Mouse (Mus musculus) CD4-positive, CD25-positive, alpha-beta regulatory T cell, adult 4 months (primary cell): ENCODE results near the gene Cxcr2. TPM values are rescaled to one million over a fixed set of nuclear protein-coding genes. Genes with fewer than 3 reads are reported as not detected.

Experiments
- ATAC-seq: one replicate; pipeline ENCODE4 v1.8.0; 2017
- polyA plus RNA-seq, 2 experiments: library from polyadenylated mRNA; unstranded; fragments of 100-300 nt; shearing (Covaris generic); gene quantifications; one replicate each; pipeline ENCODE4 v1.2.1; 2017

The Cxcr2 gene
- not detected for polyA plus RNA-seq

DNA sequence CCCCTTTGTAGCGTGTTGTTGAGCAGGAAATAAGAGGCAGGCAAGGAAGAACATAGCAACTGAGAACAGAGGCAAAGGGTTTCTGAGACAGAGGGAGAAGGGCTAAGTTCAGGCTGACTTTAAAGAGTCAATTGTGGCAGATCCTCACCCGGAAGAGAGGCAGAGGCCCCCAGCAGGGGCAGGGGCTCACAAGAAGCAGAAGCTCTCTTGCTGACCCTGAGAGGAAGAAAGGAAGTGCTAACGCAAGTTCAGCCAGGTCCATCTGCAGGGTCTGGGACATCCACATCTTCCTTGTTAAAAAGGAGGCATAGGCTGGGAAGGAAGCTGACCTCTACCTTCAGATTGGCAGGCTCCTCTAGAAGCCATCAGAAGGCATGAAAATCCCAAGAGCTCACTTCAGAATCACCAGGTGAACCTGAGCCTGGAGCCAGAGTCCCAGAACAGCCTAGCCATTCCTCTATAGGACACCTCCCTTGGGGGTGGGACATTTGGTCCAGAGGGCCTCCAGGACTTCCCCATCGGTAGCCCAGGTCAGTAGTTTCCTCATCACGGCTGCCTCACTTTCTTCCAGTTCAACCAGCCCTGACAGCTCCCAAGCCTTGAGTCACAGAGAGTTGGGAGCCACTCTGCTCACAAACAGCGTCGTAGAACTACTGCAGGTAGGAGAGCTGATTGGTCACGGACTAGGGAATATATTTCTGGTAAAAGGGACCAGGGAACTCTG lies at the start of gene Cxcr2:
TSS of gene Cxcr2 (plus strand) at position 529 of the 724 bp plus-strand sequence.
- ATAC-seq = no peak

DNA sequence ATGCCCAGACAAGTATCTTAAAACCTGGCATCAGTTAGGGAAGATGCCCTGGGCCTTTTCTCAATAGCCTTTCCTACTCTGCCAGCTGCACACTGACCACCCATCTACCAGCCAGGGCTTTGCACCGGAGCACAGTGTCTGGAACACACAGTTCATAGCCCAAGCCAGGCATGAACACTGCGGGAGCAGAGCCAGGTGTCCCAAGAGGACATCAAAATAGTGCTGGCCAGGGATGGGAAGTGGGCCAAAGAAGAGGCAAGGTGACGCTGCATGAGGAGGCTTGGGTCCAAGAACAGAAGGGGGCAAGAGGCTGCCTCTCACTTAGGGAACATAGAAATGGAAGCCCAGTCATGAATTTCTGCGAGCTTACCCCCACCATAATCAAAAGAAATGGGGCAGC lies 48.1 kb upstream of the Cxcr2 start:
- no peak for ATAC-seq

DNA sequence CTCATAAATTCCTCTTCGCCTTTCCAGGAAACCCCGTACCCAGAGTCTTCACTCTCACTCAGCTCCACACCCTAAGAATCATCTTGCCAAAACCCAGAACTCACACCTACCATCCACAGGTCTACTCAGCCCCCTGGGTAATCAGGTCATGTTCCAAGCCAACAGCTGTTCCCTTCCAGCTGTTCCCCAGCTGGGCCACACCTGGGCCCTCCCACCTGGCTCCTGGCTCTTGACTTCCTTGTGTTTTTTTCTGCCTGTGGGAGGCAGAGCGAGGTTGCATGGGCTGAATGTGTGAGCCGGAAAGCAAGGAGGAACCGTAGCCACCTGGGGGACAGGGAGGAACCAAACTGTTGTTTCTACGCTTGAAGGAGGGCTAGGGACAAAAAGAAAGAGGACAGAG lies 47.6 kb upstream of the Cxcr2 start:
- no peak for ATAC-seq

GRCm38 (mm10) chr1:74107931-74108618 lies 45.7 kb upstream of the Cxcr2 start:
- no peak for ATAC-seq

- ATAC-seq = no peak
These were observed 44.1 kb upstream of the Cxcr2 start for GRCm38 (mm10) chr1:74109670-74110069.

DNA sequence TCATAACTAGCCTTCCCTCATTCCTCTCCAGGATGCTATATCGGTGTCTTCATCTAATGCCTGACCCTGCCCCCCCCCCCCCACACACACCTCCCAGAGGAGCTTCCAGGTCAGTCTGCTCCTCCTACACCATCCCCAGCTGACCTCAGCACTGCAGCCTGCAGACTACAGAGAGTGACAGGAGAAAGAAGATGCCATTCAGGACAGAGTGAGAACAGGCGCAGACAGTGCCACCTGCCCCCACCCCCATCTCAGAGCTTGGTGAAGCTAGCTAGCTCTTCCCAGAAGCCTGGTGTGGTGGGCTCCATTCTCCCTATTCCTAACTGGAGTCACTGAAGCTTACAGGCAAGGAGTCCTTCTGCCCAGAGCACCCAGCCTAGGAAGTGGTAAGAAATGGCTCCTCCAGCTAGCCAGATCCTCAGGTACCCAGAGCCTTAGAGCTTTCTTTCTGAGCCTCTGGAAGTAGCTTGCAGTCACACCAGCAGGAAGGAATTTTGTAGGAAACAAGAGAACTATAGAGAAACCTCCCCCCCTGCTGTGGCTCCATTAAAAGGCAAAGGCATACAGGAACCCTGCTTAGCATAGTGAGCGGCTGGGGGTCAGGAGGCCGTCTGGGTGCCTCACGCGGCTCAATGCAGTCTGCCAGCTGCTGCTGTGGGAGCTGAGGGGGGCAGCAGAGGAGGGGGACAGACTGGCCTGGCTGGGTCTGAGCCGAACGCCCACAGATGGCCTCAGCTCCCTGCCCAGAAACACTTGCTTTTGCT lies 42.7 kb upstream of the Cxcr2 start:
- no peak for ATAC-seq

GRCm38 (mm10) chr1:74111696-74112030 lies 42.1 kb upstream of the Cxcr2 start:
- no peak for ATAC-seq

DNA sequence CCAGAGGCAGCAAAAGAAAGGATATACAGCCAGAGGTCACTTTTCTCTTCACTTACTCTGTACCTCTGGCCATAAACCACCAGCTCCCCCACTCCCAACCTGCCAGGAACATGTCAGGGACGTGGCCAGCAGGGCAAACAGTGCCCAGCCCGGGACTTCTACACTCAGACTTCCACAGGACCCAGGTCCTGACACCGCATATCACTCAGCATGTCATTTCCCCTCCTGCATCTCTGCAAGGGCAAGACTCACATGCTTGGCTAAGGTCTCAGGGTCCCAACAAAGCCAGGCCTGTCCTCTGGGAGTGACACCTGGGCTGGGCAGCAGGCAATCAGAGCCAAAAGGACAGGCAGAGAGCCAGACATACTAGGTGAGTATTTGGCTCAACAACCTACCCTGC lies 40.7 kb upstream of the Cxcr2 start:
- ATAC-seq = no peak

- ATAC-seq = no peak
These were observed 35.9 kb upstream of the Cxcr2 start for GRCm38 (mm10) chr1:74117876-74118275.

- ATAC-seq = no peak
These were observed 34.7 kb upstream of the Cxcr2 start for GRCm38 (mm10) chr1:74119115-74119514.

- ATAC-seq = no peak
These were observed 32.7 kb upstream of the Cxcr2 start for GRCm38 (mm10) chr1:74121138-74121537.

DNA sequence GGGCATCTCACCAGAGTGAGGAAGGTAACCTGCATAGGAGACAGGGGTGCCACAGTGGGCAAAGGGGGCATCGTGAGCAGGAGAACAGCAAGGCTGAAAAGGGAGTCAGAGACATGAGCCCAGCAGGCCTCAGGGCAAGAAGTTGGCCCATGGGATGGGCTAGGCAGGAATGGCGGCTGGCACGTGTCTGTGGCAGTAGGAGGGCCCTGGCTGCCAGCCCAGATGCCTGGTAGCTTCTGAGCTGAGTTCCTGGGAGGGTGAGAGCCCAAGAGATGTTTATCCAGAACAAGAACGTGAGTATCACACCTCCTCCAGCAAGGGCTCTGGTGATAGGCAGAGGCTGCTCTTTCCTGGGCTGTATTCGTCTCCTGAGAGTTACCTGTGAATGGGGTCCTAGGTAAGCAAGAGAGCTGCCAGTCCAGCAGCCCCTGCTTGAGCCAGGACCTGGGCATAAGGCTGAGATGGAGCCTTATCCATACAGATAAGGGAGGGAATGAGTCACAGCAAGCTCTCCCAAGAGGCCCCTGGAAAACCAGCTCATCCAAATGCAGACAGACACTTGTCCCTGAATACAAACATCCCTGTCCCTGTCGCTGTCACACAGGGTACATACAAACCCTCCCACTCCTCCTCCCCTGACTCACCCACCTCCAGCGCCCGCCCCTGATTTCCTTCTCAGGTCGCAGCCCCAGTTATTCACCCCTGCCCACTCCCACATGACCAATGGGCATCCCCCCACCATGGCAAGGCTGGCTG lies 31.8 kb upstream of the Cxcr2 start:
- ATAC-seq = no peak

DNA sequence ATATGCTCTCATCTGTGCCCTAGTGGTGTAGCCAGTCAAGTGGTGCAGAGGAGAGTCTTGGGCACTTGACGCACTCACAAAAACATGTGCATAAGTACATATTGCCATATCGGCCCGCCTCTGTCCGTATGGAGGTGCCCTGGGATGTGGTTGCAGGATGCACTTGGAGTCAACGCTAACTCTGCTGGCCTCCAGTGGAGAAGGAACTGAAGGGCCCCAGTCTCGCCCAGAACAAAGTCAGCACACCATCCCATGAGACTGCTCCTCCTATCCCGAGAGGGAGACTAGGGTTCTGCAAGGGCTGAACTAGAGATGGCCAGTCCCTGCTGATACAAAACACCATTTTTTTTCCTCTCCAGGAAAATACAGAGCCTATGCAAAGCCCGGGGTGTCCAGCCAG lies 30.6 kb upstream of the Cxcr2 start:
- ATAC-seq = no peak

DNA sequence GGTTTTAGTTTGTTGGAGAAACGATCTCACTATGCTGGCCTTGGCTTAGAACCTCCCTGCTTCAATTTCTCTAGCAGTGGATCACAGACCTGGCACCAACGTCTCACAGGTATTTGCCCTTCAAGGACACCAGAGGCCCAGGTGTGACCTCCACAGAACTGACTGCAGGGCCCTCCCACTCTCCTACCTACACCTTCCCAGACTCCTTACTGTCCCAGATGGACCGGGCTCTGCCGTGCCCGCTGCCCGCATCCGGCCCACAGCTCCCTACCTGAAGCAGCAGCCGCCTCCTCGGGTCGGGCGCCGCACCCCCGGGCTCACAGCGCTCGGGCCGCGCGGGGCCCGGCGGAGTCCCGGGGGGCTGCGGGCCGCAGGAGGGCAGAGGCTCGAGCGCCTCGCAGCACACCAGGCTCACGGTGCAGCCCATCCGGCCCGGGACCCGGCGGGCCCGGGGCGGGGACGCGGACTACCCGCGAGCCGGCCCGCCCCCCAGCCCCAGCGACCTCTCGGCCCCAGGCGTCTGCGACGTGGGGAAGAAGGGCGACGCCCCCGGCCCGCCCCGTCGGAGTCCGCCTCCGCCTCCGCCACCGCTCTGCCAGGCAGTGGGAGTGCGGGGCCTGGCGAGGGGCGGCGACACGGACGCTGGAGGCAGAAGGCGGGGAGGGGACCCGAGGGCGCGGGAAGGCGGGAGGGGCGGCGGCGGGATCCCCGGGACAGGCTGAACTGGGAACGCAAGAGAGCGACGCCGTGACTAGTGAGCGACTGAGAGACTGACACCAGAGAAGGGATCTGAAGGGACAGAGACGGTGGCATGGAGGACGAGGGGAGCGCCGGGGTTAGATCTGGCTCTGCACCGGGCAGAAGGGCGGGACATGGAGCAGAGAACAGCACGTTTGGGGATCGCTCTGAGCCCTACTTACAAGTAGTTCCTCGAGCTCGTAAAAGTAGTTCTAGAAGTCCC lies 29.5 kb upstream of the Cxcr2 start, which contains the start of gene Tns1:
TSS of gene Tns1 (minus strand) at position 429 of the 961 bp plus-strand sequence.
- ATAC-seq = peak; percentile 67

GRCm38 (mm10) chr1:74124991-74125552 lies 28.7 kb upstream of the Cxcr2 start, which contains the start of gene Rufy4:
Rufy4 (plus strand) TSS chr1:74125541.
- peak; percentile 78 for ATAC-seq

- no peak for ATAC-seq
These were observed 22.7 kb upstream of the Cxcr2 start for GRCm38 (mm10) chr1:74130883-74131659.

- ATAC-seq = no peak
These were observed 21.8 kb upstream of the Cxcr2 start for GRCm38 (mm10) chr1:74132011-74132410.

DNA sequence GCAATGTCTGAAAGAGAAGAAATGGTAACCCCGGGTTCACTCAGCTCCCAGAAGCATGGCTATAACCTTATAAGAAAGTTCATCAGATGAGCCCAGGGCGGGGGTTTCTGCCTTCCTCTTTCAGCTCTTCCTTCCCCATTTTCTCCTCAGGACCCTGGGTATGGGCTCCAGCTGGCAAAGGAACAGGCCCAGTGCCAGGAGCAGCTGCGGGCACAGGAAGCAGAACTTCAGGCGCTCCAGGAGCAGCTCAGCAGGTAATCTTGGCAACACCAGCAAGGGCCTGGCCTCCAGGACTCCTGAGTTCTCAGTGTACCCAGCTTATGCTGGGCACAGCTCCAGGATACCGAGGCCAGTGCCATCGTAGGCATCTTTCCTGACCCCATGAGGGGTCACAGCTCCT lies 19.8 kb upstream of the Cxcr2 start:
- ATAC-seq = no peak

- ATAC-seq = no peak
These were observed 18.4 kb upstream of the Cxcr2 start for GRCm38 (mm10) chr1:74135326-74135950.

DNA sequence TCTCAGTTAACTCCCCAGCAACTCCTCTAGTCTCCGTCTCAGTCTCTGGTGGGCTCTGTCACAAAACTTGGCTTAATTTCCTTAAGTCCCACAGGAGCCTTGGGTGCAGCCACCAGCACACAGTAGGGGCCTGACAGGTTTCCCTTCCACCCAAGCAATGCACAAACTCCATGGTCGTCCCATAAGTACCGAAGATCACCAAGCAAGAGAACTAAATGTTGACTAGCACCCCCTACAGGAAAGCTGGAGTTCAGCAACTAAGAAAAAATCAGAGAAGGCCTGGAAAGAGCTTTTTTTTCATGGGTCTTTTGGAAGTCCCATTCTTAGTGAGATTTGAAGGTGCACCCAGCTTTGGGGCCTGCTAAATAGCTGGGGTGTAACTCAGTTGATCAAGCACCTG lies 14.4 kb upstream of the Cxcr2 start:
- no peak for ATAC-seq
